Mouse (Mus musculus) liver, embryonic 14.5 days (tissue): ENCODE results near the gene Gpat2. TPM values are rescaled to one million over a fixed set of nuclear protein-coding genes. Genes with fewer than 3 reads are reported as not detected.

ENCODE experiments used
- ATAC-seq: fragments of 200-750 bp; cut with Nextera tagmentation; 2 replicates; pipeline ENCODE4 v1.8.0; 2017; ENCODE audit warnings: moderate number of reproducible peaks, mild to moderate bottlenecking, moderate library complexity; ENCODE audit not compliant: insufficient read depth
- DNase-seq, 3 experiments: peaks; one replicate each; pipeline ENCODE4 v3.0.0-alpha.2; 2012 to 2013; ENCODE audit warnings: low read depth in 3 of 3, low spot score in 3 of 3
- H3K27ac ChIP-seq: fragments of 300-500 bp; sonication (generic); 2 replicates; pipeline ENCODE4 v1.5.1; 2014; ENCODE audit warnings: moderate library complexity, mild to moderate bottlenecking, control low read depth, inconsistent platforms
- H3K27me3 ChIP-seq: fragments of 300-500 bp; sonication (generic); 2 replicates; pipeline ENCODE4 v1.6.1; 2014; ENCODE audit warnings: mild to moderate bottlenecking, low read length, moderate library complexity; ENCODE audit not compliant: control insufficient read depth, insufficient read depth
- H3K36me3 ChIP-seq: fragments of 300-500 bp; sonication (generic); replicated peaks from 2 replicates; pipeline ENCODE4 v1.6.1; 2014; ENCODE audit warnings: low read depth; ENCODE audit not compliant: control insufficient read depth, insufficient read depth
- H3K4me1 ChIP-seq, 2 experiments: fragments of 200-500 bp in 1 of 2; fragments of 300-500 bp in 1 of 2; sonication (generic) in 1 of 2; replicated peaks; 2 replicates each; pipeline ENCODE4 v1.6.1; 2012 to 2014; ENCODE audit warnings: antibody characterized with exemption in 1 of 2, inconsistent platforms in 1 of 2, low read length in 1 of 2; ENCODE audit not compliant: control insufficient read depth in 2 of 2, insufficient read depth in 2 of 2
- H3K4me2 ChIP-seq: fragments of 300-500 bp; sonication (generic); 2 replicates; pipeline ENCODE4 v1.6.1; 2014; ENCODE audit warnings: low read depth, mild to moderate bottlenecking, control low read depth, moderate library complexity
- H3K4me3 ChIP-seq, 2 experiments: fragments of 200-500 bp in 1 of 2; fragments of 300-500 bp in 1 of 2; sonication (generic) in 1 of 2; 2 replicates each; pipeline ENCODE4 v1.5.1; 2012 to 2014; ENCODE audit warnings: low read depth in 2 of 2, low read length in 2 of 2, mild to moderate bottlenecking in 2 of 2, control low read depth in 1 of 2, inconsistent platforms in 1 of 2, moderate library complexity in 1 of 2; ENCODE audit not compliant: insufficient read depth in 1 of 2
- H3K9ac ChIP-seq: fragments of 300-500 bp; sonication (generic); replicated peaks from 2 replicates; pipeline ENCODE4 v1.6.1; 2014; ENCODE audit warnings: mild to moderate bottlenecking, control low read depth, moderate library complexity
- H3K9me3 ChIP-seq: fragments of 300-500 bp; sonication (generic); 2 replicates; pipeline ENCODE4 v1.6.1; 2016; ENCODE audit warnings: low read length, mixed read lengths; ENCODE audit not compliant: control insufficient read depth
- CTCF ChIP-seq: IDR thresholded peaks from 2 replicates; pipeline ENCODE4 v1.5.1; 2016; ENCODE audit warnings: antibody characterized with exemption, low read depth, control low read depth
- EP300 ChIP-seq: IDR thresholded peaks from 2 replicates; pipeline ENCODE4 v1.6.1; 2016; ENCODE audit warnings: antibody characterized with exemption, low read depth
- WGBS: fragments of 180-500 bp; shearing (Covaris S2); extraction: QIAGEN DNeasy Blood & Tissue Kit; methylation state at CpG from one replicate; pipeline ENCODE4 v1.1.7; 2014; ENCODE audit not compliant: insufficient replicate concordance; 5-methylcytosine and 5-hydroxymethylcytosine counted together
- polyA plus RNA-seq, 2 experiments: library from polyadenylated mRNA; depleted of rRNA in 1 of 2; stranded (reverse) in 1 of 2; unstranded in 1 of 2; fragments of >200 nt; fragmentation: Nextera tagmentation in 1 of 2; extraction: Ambion mirVana in 1 of 2; gene quantifications; 2 replicates each; pipeline versions ENCODE4 v1.2.1 to v1.2.3; 2012 to 2014

Gpat2 gene
- polyA plus RNA-seq, 2 experiments = 0.26 to 0.33 TPM

DNA sequence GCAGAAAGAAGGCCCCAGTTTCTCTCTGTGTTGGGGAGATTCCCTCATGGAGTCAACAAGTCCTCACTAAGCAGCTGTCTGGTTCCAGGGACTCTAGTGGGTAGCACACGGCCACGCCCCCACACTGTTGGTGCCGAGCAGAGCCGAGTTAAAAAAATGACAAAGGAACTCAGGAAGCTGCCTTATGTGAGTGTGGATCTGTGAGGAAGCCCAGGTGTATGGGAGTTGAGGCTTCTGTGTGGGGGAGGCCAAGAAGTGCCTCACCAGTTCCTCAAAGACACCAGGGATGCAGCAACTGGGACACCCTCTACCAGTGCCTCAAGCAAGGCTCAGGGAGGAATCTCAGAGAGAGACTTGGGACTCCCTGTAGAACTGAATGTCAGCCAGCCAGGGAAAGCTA, 54.2 kb downstream of the Gpat2 start:
- H3K4me1 ChIP-seq = no peaks in the 10 kb centered on the region
- WGBS = 61% methylated on average over 4 of the region's 4 CpGs
- H3K4me3 ChIP-seq = no peak overlapping the region
- DNase-seq (no peak), ATAC-seq (no peak)
- H3K9me3 ChIP-seq = no peaks in the 10 kb centered on the region
- no peaks in the 10 kb centered on the region for H3K36me3 ChIP-seq
- H3K27me3 ChIP-seq = peaks cover 39% of the 10 kb centered on the region
- H3K4me2 ChIP-seq = no peak overlapping the region
- no peak overlapping the region for H3K27ac ChIP-seq
- TF ChIP-seq EP300 = no peak
- TF ChIP-seq CTCF = no peak
- H3K9ac ChIP-seq = no peak overlapping the region

DNA sequence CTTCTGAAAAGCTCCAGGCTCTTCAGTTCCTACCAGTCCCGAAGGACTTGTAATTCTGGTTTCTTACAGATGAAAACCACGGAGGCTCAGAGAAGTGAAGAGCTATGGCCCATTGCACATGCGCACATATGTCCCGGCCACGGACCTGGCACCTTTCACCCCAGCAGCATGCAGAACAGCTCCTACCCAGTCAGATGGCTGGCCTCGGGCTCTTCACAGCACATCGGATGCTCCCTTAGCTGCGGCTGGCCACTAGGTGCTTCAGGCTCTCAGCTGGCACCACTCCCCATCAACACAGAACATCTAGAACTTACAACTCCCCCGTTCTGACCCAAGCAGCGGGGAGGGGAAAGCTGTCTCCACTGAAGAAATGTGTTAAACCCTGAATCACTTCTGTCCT, 54.8 kb downstream of the Gpat2 start:
- Histone ChIP-seq H3K9me3 (no peaks in the 10 kb centered on the region), H3K4me2 (no peak overlapping the region), H3K27ac (no peak overlapping the region), H3K4me3 (no peak overlapping the region), H3K36me3 (no peaks in the 10 kb centered on the region), H3K27me3 (peaks cover 44% of the 10 kb centered on the region), H3K4me1 (no peaks in the 10 kb centered on the region), H3K9ac (no peak overlapping the region)
- ATAC-seq (no peak), DNase-seq (no peak)
- no peak for TF ChIP-seq CTCF
- no peak for TF ChIP-seq EP300
- WGBS = 58% methylated on average over 10 of the region's 10 CpGs

DNA sequence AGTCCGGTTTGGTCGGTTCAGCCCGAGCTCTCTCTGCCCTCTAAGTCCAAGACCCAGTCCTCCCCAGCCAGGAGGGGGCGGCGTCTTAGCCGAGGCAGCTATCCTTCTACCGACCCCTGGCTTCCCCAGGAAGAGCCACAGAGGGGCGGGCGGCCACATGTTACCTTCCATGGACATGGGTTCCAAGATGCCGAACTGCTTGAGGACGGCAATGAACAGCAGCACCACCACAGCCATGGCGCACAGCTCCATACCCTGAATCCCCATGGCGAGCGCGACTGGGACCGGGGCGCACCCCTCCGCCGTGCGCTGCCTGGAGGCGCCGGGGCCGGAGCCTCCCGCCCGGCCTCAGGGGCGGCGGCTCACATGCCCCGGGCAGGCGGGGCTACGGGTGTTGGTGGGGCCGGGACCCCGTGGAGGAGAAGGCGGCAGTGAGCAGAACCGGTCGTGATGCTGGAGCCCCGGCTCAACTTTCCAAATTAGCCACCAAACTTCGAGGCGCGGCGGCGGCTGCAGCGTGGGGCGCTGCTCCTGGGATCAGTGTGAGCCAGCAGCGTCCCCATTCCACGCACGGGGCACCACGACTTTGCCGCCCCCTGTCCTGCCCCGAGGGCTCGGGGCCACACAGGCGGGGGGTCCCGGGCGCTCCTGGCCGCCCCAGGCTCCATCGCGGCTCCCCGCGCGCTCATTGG, 57.0 kb downstream of the Gpat2 start:
- H3K27ac ChIP-seq = no peak overlapping the region
- no peaks in the 10 kb centered on the region for H3K9me3 ChIP-seq
- H3K4me1 ChIP-seq = no peaks in the 10 kb centered on the region
- peaks cover 47% of the 10 kb centered on the region for H3K27me3 ChIP-seq
- DNase-seq (no peak), ATAC-seq (no peak)
- 0 out of 2 replicates have a peak, but pooled peaks have one; percentile 9 for TF ChIP-seq CTCF
- no peak for TF ChIP-seq EP300
- H3K36me3 ChIP-seq = no peaks in the 10 kb centered on the region
- H3K4me2 ChIP-seq = peak overlapping the region; percentile 47
- H3K4me3 ChIP-seq = peak overlapping the region; percentile 6 to 14; a peak in 3 of 4 replicates
- under 1% methylated on average over 59 of the region's 59 CpGs for WGBS
- H3K9ac ChIP-seq = no peak overlapping the region

DNA sequence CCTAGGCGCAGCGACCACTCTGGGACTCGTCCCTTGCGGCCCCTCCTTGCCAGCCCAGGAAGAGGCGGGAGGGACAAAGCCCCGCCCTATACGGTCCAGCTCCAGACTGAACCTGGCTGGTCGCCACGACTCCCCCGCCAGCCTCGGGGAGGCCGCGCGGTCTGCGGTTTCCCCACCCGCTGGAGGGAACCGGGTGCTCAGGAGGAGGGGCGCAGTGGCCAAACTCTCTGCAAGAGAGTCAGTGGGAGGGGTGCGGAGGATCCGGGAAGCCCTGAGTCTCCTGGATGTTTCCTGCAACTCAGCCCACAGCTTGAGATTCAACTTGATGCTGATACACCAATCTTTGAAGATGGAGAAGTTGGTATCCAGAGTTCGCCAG, 57.5 kb downstream of the Gpat2 start:
- DNase-seq = no peak
- Histone ChIP-seq H3K9ac (no peak overlapping the region), H3K4me1 (no peaks in the 10 kb centered on the region), H3K9me3 (no peaks in the 10 kb centered on the region), H3K4me3 (peak overlapping the region; percentile 14 to 16), H3K27me3 (peaks cover 47% of the 10 kb centered on the region), H3K36me3 (no peaks in the 10 kb centered on the region), H3K27ac (no peak overlapping the region), H3K4me2 (peak overlapping the region; percentile 47)
- 0 out of 2 replicates have a peak, but pooled peaks have one; percentile 23 for ATAC-seq
- no peak for TF ChIP-seq CTCF
- TF ChIP-seq EP300 = no peak
- WGBS = under 1% methylated on average over 21 of the region's 21 CpGs

DNA sequence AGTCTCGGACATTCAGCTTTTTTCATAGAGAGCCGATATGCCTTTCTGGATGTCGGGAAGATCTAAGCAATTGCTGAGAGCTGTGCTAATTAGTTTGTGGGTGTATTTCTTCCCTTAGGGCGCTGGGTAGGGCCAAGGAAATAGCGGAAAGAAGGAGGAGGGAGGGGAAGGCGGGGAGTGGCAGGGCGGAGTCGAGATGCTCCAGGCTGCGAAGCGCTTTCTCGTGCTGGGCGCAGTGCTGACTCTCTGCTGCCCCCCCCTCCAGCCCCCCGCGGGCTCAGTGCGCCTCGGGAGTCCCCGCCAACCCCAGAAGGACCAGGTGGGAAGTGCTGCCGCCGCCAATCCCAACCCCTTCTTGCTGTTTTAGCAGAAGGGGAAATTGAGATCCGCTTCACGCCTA, 58.0 kb downstream of the Gpat2 start:
- H3K9me3 ChIP-seq = no peaks in the 10 kb centered on the region
- H3K4me1 ChIP-seq = no peaks in the 10 kb centered on the region
- no peak overlapping the region for H3K27ac ChIP-seq
- ATAC-seq (no peak), DNase-seq (no peak)
- WGBS = 2% methylated on average over 21 of the region's 21 CpGs
- peaks cover 47% of the 10 kb centered on the region for H3K27me3 ChIP-seq
- H3K4me3 ChIP-seq = peak overlapping the region in 1 of 2 experiments; percentile 16; a peak in 1 of 4 replicates
- no peak overlapping the region; the same call in 1 of the 2 replicates for H3K4me2 ChIP-seq
- TF ChIP-seq CTCF (no peak), EP300 (no peak)
- H3K9ac ChIP-seq = no peak overlapping the region
- no peaks in the 10 kb centered on the region for H3K36me3 ChIP-seq
